Mouse (Mus musculus) E14TG2a.4 (cell line): ENCODE results near the gene Wipf1.

ENCODE experiments used
- H3K27me3 ChIP-seq: 2 replicates; pipeline ENCODE4 v1.6.1; 2014; ENCODE audit warnings: low read length, control low read depth; ENCODE audit not compliant: insufficient read depth
- H3K36me3 ChIP-seq: 2 replicates; pipeline ENCODE4 v1.6.1; 2014; ENCODE audit warnings: low read length, control low read depth; ENCODE audit not compliant: insufficient read depth
- H3K4me1 ChIP-seq: replicated peaks from 2 replicates; pipeline ENCODE4 v1.6.1; 2014; ENCODE audit warnings: low read depth, low read length, control low read depth
- H3K4me3 ChIP-seq: replicated peaks from 2 replicates; pipeline ENCODE4 v1.5.1; 2014; ENCODE audit warnings: mild to moderate bottlenecking, low read length
- H3K9me3 ChIP-seq: 2 replicates; pipeline ENCODE4 v1.6.1; 2014; ENCODE audit warnings: low read length, control low read depth
- CTCF ChIP-seq: conservative IDR thresholded peaks from 2 replicates; pipeline ENCODE4 v1.5.1; 2014; ENCODE audit warnings: low read length
- NANOG ChIP-seq: IDR thresholded peaks from 2 replicates; pipeline ENCODE4 v1.6.1; 2014; ENCODE audit warnings: borderline replicate concordance, low read length, mixed read lengths
- POU5F1 ChIP-seq: IDR thresholded peaks from 2 replicates; pipeline ENCODE4 v1.6.1; 2014; ENCODE audit warnings: low read length, borderline replicate concordance

The Wipf1 gene

GRCm38 (mm10) chr2:73478805-73479204 is 50.7 kb downstream of the Wipf1 start:
- Histone ChIP-seq H3K4me3 (no peak overlapping the region), H3K9me3 (peaks cover 7% of the 10 kb centered on the region), H3K36me3 (no peaks in the 10 kb centered on the region), H3K4me1 (peaks cover 6% of the 10 kb centered on the region), H3K27me3 (peaks cover 3% of the 10 kb centered on the region; the same call in 1 of the 2 replicates)
- TF ChIP-seq CTCF (peak; percentile 40), NANOG (no peak)

DNA sequence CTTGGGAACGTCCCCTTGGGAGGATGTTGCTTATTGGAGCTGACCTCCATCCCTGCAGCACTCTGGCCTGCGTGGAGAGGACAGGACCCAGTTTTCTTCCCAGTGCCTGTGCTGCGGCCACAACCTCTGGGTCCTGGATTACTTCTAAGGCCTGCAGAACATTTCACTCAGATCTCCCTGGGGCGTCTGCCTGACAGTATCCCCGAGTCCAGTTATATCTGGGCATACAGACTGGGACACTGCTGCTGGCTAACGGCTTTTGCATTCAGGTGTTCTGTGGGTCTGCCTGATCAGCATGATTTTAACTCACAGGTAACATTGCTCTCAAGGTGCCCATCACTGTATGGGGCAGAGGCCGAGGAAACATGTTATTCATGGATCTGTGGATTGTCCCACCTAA is 52.0 kb downstream of the Wipf1 start:
- H3K27me3 ChIP-seq = peaks cover 3% of the 10 kb centered on the region; the same call in 1 of the 2 replicates
- TF ChIP-seq NANOG (no peak), POU5F1 (no peak), CTCF (no peak)
- peaks cover 4% of the 10 kb centered on the region; the same call in 1 of the 2 replicates for H3K4me1 ChIP-seq
- H3K4me3 ChIP-seq = no peak overlapping the region
- H3K9me3 ChIP-seq = peaks cover 7% of the 10 kb centered on the region
- no peaks in the 10 kb centered on the region for H3K36me3 ChIP-seq

DNA sequence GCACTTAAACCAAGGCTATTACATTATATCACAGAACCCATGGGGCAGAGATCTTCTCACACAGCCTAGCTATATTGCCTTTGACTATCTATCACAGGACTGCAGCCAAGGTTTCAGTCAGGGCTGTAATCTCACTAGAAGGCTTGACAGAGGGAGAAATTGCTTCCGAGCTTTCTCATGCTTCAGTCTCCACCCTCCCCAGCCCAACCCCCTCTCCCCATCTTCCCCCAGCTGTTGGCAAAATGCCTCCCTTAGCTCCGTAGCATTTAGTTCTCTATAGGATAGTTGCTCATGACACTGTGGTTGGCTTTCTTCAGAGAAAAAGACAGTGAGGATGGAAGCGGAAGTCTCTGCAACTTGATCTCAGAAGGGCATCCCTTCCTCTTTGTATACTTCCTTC is 54.0 kb downstream of the Wipf1 start:
- Histone ChIP-seq H3K36me3 (no peaks in the 10 kb centered on the region), H3K27me3 (no peaks in the 10 kb centered on the region), H3K9me3 (peaks cover 7% of the 10 kb centered on the region), H3K4me1 (no peaks in the 10 kb centered on the region), H3K4me3 (no peak overlapping the region)
- TF ChIP-seq POU5F1 (no peak), CTCF (no peak), NANOG (no peak)

GRCm38 (mm10) chr2:73472130-73472529 is 57.4 kb downstream of the Wipf1 start:
- Histone ChIP-seq H3K27me3 (no peaks in the 10 kb centered on the region), H3K9me3 (no peaks in the 10 kb centered on the region), H3K4me1 (no peaks in the 10 kb centered on the region), H3K36me3 (no peaks in the 10 kb centered on the region), H3K4me3 (no peak overlapping the region)
- TF ChIP-seq POU5F1 (no peak), CTCF (peak; percentile 83), NANOG (no peak)

- Histone ChIP-seq H3K9me3 (no peaks in the 10 kb centered on the region), H3K4me1 (no peaks in the 10 kb centered on the region), H3K27me3 (no peaks in the 10 kb centered on the region), H3K4me3 (no peak overlapping the region), H3K36me3 (no peaks in the 10 kb centered on the region)
- no peak for TF ChIP-seq POU5F1
- no peak for TF ChIP-seq NANOG
- no peak for TF ChIP-seq CTCF
These were observed 59.3 kb downstream of the Wipf1 start for GRCm38 (mm10) chr2:73470146-73470630.

GRCm38 (mm10) chr2:73469552-73469951 is 60.0 kb downstream of the Wipf1 start:
- H3K9me3 ChIP-seq = no peaks in the 10 kb centered on the region
- no peaks in the 10 kb centered on the region for H3K4me1 ChIP-seq
- TF ChIP-seq CTCF (no peak), NANOG (no peak), POU5F1 (no peak)
- no peak overlapping the region for H3K4me3 ChIP-seq
- no peaks in the 10 kb centered on the region for H3K36me3 ChIP-seq
- no peaks in the 10 kb centered on the region for H3K27me3 ChIP-seq

- no peaks in the 10 kb centered on the region for H3K4me1 ChIP-seq
- no peaks in the 10 kb centered on the region for H3K27me3 ChIP-seq
- H3K4me3 ChIP-seq = no peak overlapping the region
- TF ChIP-seq POU5F1 (no peak), NANOG (no peak), CTCF (no peak)
- H3K9me3 ChIP-seq = no peaks in the 10 kb centered on the region
- no peaks in the 10 kb centered on the region for H3K36me3 ChIP-seq
These were observed 60.5 kb downstream of the Wipf1 start for GRCm38 (mm10) chr2:73468993-73469392.

GRCm38 (mm10) chr2:73467071-73467851 is 62.3 kb downstream of the Wipf1 start:
- H3K9me3 ChIP-seq = no peaks in the 10 kb centered on the region
- H3K4me1 ChIP-seq = no peaks in the 10 kb centered on the region
- H3K27me3 ChIP-seq = no peaks in the 10 kb centered on the region
- H3K36me3 ChIP-seq = no peaks in the 10 kb centered on the region
- TF ChIP-seq NANOG = no peak
- H3K4me3 ChIP-seq = no peak overlapping the region

- H3K9me3 ChIP-seq = no peaks in the 10 kb centered on the region
- H3K4me3 ChIP-seq = no peak overlapping the region
- no peaks in the 10 kb centered on the region for H3K27me3 ChIP-seq
- H3K36me3 ChIP-seq = no peaks in the 10 kb centered on the region
- TF ChIP-seq NANOG = no peak
- TF ChIP-seq POU5F1 = no peak
- no peak for TF ChIP-seq CTCF
- H3K4me1 ChIP-seq = no peaks in the 10 kb centered on the region
These were observed 63.1 kb downstream of the Wipf1 start for GRCm38 (mm10) chr2:73466481-73466880.
